Mouse (Mus musculus): ENCODE measurements around the gene Tfr2.

DNA sequence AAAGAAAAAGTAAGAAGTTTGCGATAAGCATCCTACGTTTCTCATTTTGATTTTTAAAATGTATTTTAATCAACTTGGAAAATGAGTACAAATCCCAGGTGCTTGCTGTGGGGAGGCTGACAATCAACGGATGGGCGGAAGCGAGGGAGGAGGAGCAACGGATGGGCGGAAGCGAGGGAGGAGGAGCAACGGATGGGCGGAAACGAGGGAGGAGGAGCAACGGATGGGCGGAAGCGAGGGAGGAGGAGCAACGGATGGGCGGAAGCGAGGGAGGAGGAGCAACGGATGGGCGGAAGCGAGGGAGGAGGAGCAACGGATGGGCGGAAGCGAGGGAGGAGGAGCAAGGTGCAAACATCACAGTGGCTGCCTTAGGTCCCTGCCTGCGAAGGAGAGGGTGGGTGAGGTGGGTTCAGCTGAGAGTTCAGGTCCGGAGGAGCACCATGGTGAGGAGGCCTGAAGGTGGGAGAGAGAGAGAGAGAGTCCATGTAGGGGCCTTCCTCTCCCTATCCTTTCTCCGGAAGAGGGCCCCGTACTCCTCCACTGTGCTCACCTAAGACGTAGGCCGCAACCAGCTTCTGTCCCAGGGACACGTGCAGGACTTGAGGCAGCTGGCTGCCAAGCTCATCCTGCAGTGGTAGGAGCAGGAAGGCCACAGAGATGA lies 27.1 kb downstream of the Tfr2 start:
- TF ChIP-seq POLR2AphosphoS2 (IDR thresholded peaks at IDR 0.05; ENCODE audit: low read length) = no peak
- TF ChIP-seq ZNF384 (IDR thresholded peaks at IDR 0.05; ENCODE audit: low read depth, low read length) = no peak
- no peak for TF ChIP-seq POLR2A (IDR thresholded peaks at IDR 0.05; ENCODE audit: control insufficient read depth in 1 of 2, insufficient read depth in 1 of 2, low read depth in 1 of 2, low read length in 2 of 2, poor library complexity in 1 of 2)
- TF ChIP-seq RCOR1 (IDR thresholded peaks at IDR 0.05; ENCODE audit: low read depth, low read length) = no peak
- TF ChIP-seq E2F4 (IDR thresholded peaks at IDR 0.05; ENCODE audit: borderline replicate concordance, low read depth, low read length) = no peak
- TF ChIP-seq EP300 (IDR thresholded peaks at IDR 0.05; ENCODE audit: low read depth in 1 of 2, low read length in 2 of 2) = no peak
- no peak for TF ChIP-seq CTCF (IDR thresholded peaks at IDR 0.05 in 2 of 3, conservative IDR thresholded peaks at IDR 0.05 in 1 of 3; ENCODE audit: control insufficient read depth in 1 of 3, insufficient read depth in 1 of 3, low read depth in 2 of 3, low read length in 3 of 3, poor library complexity in 1 of 3, severe bottlenecking in 1 of 3)
- TF ChIP-seq ZC3H11A (IDR thresholded peaks at IDR 0.05; ENCODE audit: low read depth, low read length) = no peak
- TF ChIP-seq ETS1 (IDR thresholded peaks at IDR 0.05; ENCODE audit: low read depth, low read length) = no peak
- no peak for TF ChIP-seq MXI1 (IDR thresholded peaks at IDR 0.05; ENCODE audit: low read depth, low read length)
- no peak for TF ChIP-seq USF1 (IDR thresholded peaks at IDR 0.05; ENCODE audit: low read depth, low read length)
- no peak for TF ChIP-seq SIN3A (IDR thresholded peaks at IDR 0.05; ENCODE audit: low read length)

Data from MEL (cell line).